Mouse (Mus musculus) thymus, adult 2 months (tissue): ENCODE results near the gene Man2b1.

Experiments
- CTCF ChIP-seq: fragments of 200-500 bp; IDR thresholded peaks from 2 replicates; pipeline ENCODE4 v1.5.1; 2012; ENCODE audit warnings: mild to moderate bottlenecking, control low read depth, low read length, moderate library complexity, borderline replicate concordance; ENCODE audit not compliant: control insufficient read depth, poor library complexity, insufficient read depth; ENCODE audit errors: extremely low read depth
- POLR2A ChIP-seq: fragments of 200-500 bp; IDR thresholded peaks from 2 replicates; pipeline ENCODE4 v1.6.1; 2012; ENCODE audit warnings: mild to moderate bottlenecking, low read length, control low read depth, moderate library complexity; ENCODE audit not compliant: control insufficient read depth, poor library complexity, insufficient read depth; ENCODE audit errors: extremely low read depth

GRCm38 (mm10) chr8:85084633-85085032 is 1.6 kb downstream of the Man2b1 start:
- TF ChIP-seq POLR2A (no peak), CTCF (no peak)
